Mouse (Mus musculus) cerebellum, adult 9-11 months (tissue): ENCODE results near the gene St6galnac4.
A peak's percentile ranks its signal among the peaks of the same experiment; 100 is the strongest.

ENCODE experiments used
- DNase-seq: peaks from one replicate; pipeline ENCODE4 v3.0.0; 2022

St6galnac4 gene

GRCm38 (mm10) chr2:32586871-32587351 is at the start of gene St6galnac4:
Gene St6galnac4 (plus strand): TSS chr2:32587095.
- peak; percentile 92 for DNase-seq

- DNase-seq: peak; percentile 65
These were observed 49.5 kb upstream of the St6galnac4 start for GRCm38 (mm10) chr2:32537360-32537905.

GRCm38 (mm10) chr2:32537941-32538340 is 49.0 kb upstream of the St6galnac4 start:
- peak; percentile 57 for DNase-seq

- DNase-seq: peak; percentile 47
These were observed 48.4 kb upstream of the St6galnac4 start for GRCm38 (mm10) chr2:32538461-32538860.

GRCm38 (mm10) chr2:32539452-32539981 is 47.4 kb upstream of the St6galnac4 start:
- peak; percentile 42 for DNase-seq

GRCm38 (mm10) chr2:32541333-32541908 is 45.5 kb upstream of the St6galnac4 start:
- peak; percentile 89 for DNase-seq

- peak; percentile 39 for DNase-seq
These were observed 44.8 kb upstream of the St6galnac4 start for GRCm38 (mm10) chr2:32541986-32542573.

- peak; percentile 61 for DNase-seq
These were observed 43.9 kb upstream of the St6galnac4 start for GRCm38 (mm10) chr2:32543031-32543449.

- DNase-seq: peak; percentile 20
These were observed 39.9 kb upstream of the St6galnac4 start for GRCm38 (mm10) chr2:32546951-32547350.

GRCm38 (mm10) chr2:32547380-32547779 is 39.5 kb upstream of the St6galnac4 start:
- DNase-seq: peak; percentile 12

- DNase-seq: peak; percentile 42
These were observed 38.7 kb upstream of the St6galnac4 start for GRCm38 (mm10) chr2:32547964-32548739.

GRCm38 (mm10) chr2:32549171-32549570 is 37.7 kb upstream of the St6galnac4 start:
- DNase-seq: no peak

- DNase-seq: peak; percentile 37
These were observed 37.1 kb upstream of the St6galnac4 start for GRCm38 (mm10) chr2:32549764-32550163.

- no peak for DNase-seq
These were observed 35.7 kb upstream of the St6galnac4 start for GRCm38 (mm10) chr2:32551236-32551635.

- no peak for DNase-seq
These were observed 33.2 kb upstream of the St6galnac4 start for GRCm38 (mm10) chr2:32553592-32554148.

GRCm38 (mm10) chr2:32555484-32555883 is 31.4 kb upstream of the St6galnac4 start:
- DNase-seq: no peak

- no peak for DNase-seq
These were observed 30.9 kb upstream of the St6galnac4 start for GRCm38 (mm10) chr2:32556019-32556418.

- peak; percentile 50 for DNase-seq
These were observed 27.3 kb upstream of the St6galnac4 start for GRCm38 (mm10) chr2:32559570-32559969.

- DNase-seq: peak; percentile 74
These were observed 20.3 kb upstream of the St6galnac4 start for GRCm38 (mm10) chr2:32566536-32567063.

GRCm38 (mm10) chr2:32568149-32568548 is 18.7 kb upstream of the St6galnac4 start:
- peak; percentile 72 for DNase-seq

GRCm38 (mm10) chr2:32568941-32569340 is 18.0 kb upstream of the St6galnac4 start:
- DNase-seq: peak; percentile 58

- DNase-seq: peak; percentile 92
These were observed 16.0 kb upstream of the St6galnac4 start, which contains the start of gene Dpm2 for GRCm38 (mm10) chr2:32570698-32571494. Gene Dpm2 (plus strand): TSS chr2:32570858.
